Mouse (Mus musculus) C2C12 (cell line): ENCODE results near the gene Cog8. TPM values are rescaled to one million over a fixed set of nuclear protein-coding genes. Genes with fewer than 3 reads are reported as not detected.

Source experiments
- H3K27me3 ChIP-seq: one replicate; pipeline ENCODE4 v1.6.1; 2011; ENCODE audit not compliant: control insufficient read depth, insufficient read depth, insufficient read length
- H3K36me3 ChIP-seq: one replicate; pipeline ENCODE4 v1.6.1; 2011; ENCODE audit not compliant: control insufficient read depth, insufficient read depth
- H3K4me3 ChIP-seq: one replicate; pipeline ENCODE4 v1.5.1; 2011; ENCODE audit warnings: mild to moderate bottlenecking, control low read depth; ENCODE audit not compliant: poor library complexity, insufficient read depth, severe bottlenecking
- H3K79me2 ChIP-seq: one replicate; pipeline ENCODE4 v1.6.1; 2011; ENCODE audit not compliant: control insufficient read depth, insufficient read depth
- H3K79me3 ChIP-seq: one replicate; pipeline ENCODE4 v1.6.1; 2011; ENCODE audit warnings: low read depth, control low read depth
- H3ac ChIP-seq: one replicate; pipeline ENCODE3; 2011; ENCODE audit warnings: low read depth; ENCODE audit not compliant: control insufficient read depth, insufficient read length
- CEBPB ChIP-seq: IDR thresholded peaks from one replicate; pipeline ENCODE4 v1.6.1; 2011; ENCODE audit warnings: low read depth, mild to moderate bottlenecking, control low read depth, moderate library complexity
- CTCF ChIP-seq: IDR thresholded peaks from one replicate; pipeline ENCODE4 v1.5.1; 2011; ENCODE audit not compliant: control insufficient read depth, insufficient read depth, insufficient read length
- FOSL1 ChIP-seq: IDR thresholded peaks from one replicate; pipeline ENCODE4 v1.8.0; 2011; ENCODE audit warnings: mild to moderate bottlenecking, low read length; ENCODE audit not compliant: poor library complexity, insufficient read depth, severe bottlenecking
- MAX ChIP-seq: IDR thresholded peaks from one replicate; pipeline ENCODE4 v1.6.1; 2011; ENCODE audit warnings: mild to moderate bottlenecking, control low read depth
- MYOD1 ChIP-seq: IDR thresholded peaks from one replicate; pipeline ENCODE4 v1.6.1; 2011; ENCODE audit warnings: low read depth; ENCODE audit not compliant: control insufficient read depth, insufficient read length
- MYOG ChIP-seq: IDR thresholded peaks from one replicate; pipeline ENCODE4 v1.6.1; 2011; ENCODE audit not compliant: control insufficient read depth, insufficient read length; ENCODE audit errors: extremely low read depth
- USF1 ChIP-seq: IDR thresholded peaks from one replicate; pipeline ENCODE4 v1.6.1; 2011; ENCODE audit warnings: low read depth, mild to moderate bottlenecking, control low read depth, moderate library complexity
- polyA plus RNA-seq: library from polyadenylated mRNA; unstranded; fragments of >200 nt; fragmentation: generic; extraction: Trizol; gene quantifications from one replicate; pipeline ENCODE4 v1.2.1, GENCODE M21; 2012; ENCODE audit warnings: missing spikeins

Gene Cog8
- polyA plus RNA-seq, 1 experiment, result 20.1 TPM

- Histone ChIP-seq H3K79me3 (no peaks in the 10 kb centered on the region), H3K4me3 (no peak overlapping the region), H3K36me3 (peaks cover 45% of the 10 kb centered on the region), H3K79me2 (no peaks in the 10 kb centered on the region), H3ac (no peak overlapping the region), H3K27me3 (no peaks in the 10 kb centered on the region)
- TF ChIP-seq MYOG (no peak), MYOD1 (no peak), FOSL1 (no peak), USF1 (no peak), CEBPB (no peak), MAX (no peak), CTCF (no peak)
Measured at GRCm38 (mm10) chr8:107073706-107074105, 17.2 kb upstream of the Cog8 start.

GRCm38 (mm10) chr8:107065511-107066496 is 9.3 kb upstream of the Cog8 start, which contains the start of gene Tmed6:
Gene Tmed6, minus strand, starts transcription at chr8:107065644.
- Histone ChIP-seq H3K79me2 (no peaks in the 10 kb centered on the region), H3K4me3 (no peak within 1 kb of the TSS), H3K79me3 (no peaks in the 10 kb centered on the region), H3K27me3 (no peaks in the 10 kb centered on the region), H3ac (no peak within 1 kb of the TSS), H3K36me3 (peaks cover 11% of the 10 kb centered on the region)
- no peak for TF ChIP-seq MAX
- no peak for TF ChIP-seq CEBPB
- TF ChIP-seq FOSL1, result no peak
- TF ChIP-seq MYOD1, result no peak
- no peak for TF ChIP-seq CTCF
- TF ChIP-seq MYOG, result no peak
- no peak for TF ChIP-seq USF1

- no peaks in the 10 kb centered on the region for H3K27me3 ChIP-seq
- TF ChIP-seq MYOG (no peak), CTCF (no peak), FOSL1 (no peak), CEBPB (no peak), MYOD1 (no peak), MAX (no peak), USF1 (no peak)
- no peak overlapping the region for H3K4me3 ChIP-seq
- H3K36me3 ChIP-seq, result peaks cover 24% of the 10 kb centered on the region
- no peak overlapping the region for H3ac ChIP-seq
- peaks cover 18% of the 10 kb centered on the region for H3K79me2 ChIP-seq
- peaks cover 10% of the 10 kb centered on the region for H3K79me3 ChIP-seq
Measured at GRCm38 (mm10) chr8:107062613-107063012, 6.1 kb upstream of the Cog8 start.

GRCm38 (mm10) chr8:107056973-107057369 is 482 bp upstream of the Cog8 start:
- H3K27me3 ChIP-seq, result no peaks in the 10 kb centered on the region
- H3K4me3 ChIP-seq, result peak overlapping the region; percentile 99
- H3ac ChIP-seq, result peak overlapping the region; percentile 86
- peaks cover 35% of the 10 kb centered on the region for H3K79me3 ChIP-seq
- peaks cover 73% of the 10 kb centered on the region for H3K79me2 ChIP-seq
- H3K36me3 ChIP-seq, result peaks cover 47% of the 10 kb centered on the region
- TF ChIP-seq CEBPB (no peak), MYOG (no peak), MYOD1 (no peak), FOSL1 (no peak), CTCF (no peak), MAX (no peak), USF1 (no peak)

- no peak for TF ChIP-seq MYOD1
- peaks cover 24% of the 10 kb centered on the region for H3K79me3 ChIP-seq
- peaks cover 44% of the 10 kb centered on the region for H3K36me3 ChIP-seq
- H3K4me3 ChIP-seq, result no peak overlapping the region
- H3K27me3 ChIP-seq, result no peaks in the 10 kb centered on the region
- no peak overlapping the region for H3ac ChIP-seq
- peaks cover 85% of the 10 kb centered on the region for H3K79me2 ChIP-seq
Measured at GRCm38 (mm10) chr8:107052046-107052445, 4.4 kb downstream of the Cog8 start.
